Mouse (Mus musculus) CH12.LX (cell line): ENCODE results near the gene Emc1. TPM values are rescaled to one million over a fixed set of nuclear protein-coding genes. Genes with fewer than 3 reads are reported as not detected.

ENCODE experiments used
- DNase-seq: peaks from one replicate; pipeline ENCODE4 v3.0.0-alpha.2; 2013; ENCODE audit errors: extremely low read depth
- H3K27ac ChIP-seq: 2 replicates; pipeline ENCODE4 v1.5.1; 2012; ENCODE audit warnings: low read depth, mild to moderate bottlenecking, control low read depth, moderate library complexity; ENCODE audit not compliant: insufficient read depth
- H3K27me3 ChIP-seq: replicated peaks from 2 replicates; pipeline ENCODE3; 2012; ENCODE audit warnings: inconsistent platforms
- H3K36me3 ChIP-seq, 2 experiments: replicated peaks in 1 of 2; 2 replicates each; pipeline versions ENCODE3 to v1.6.1; 2012; ENCODE audit warnings: inconsistent platforms in 1 of 2, low read length in 1 of 2, mild to moderate bottlenecking in 1 of 2, mixed read lengths in 1 of 2, moderate library complexity in 1 of 2; ENCODE audit not compliant: control insufficient read depth in 1 of 2, insufficient read depth in 1 of 2
- H3K4me1 ChIP-seq, 2 experiments: 2 replicates each; pipeline ENCODE4 v1.6.1; 2012; ENCODE audit warnings: inconsistent platforms in 1 of 2, moderate library complexity in 1 of 2; ENCODE audit not compliant: insufficient read depth in 2 of 2, control insufficient read depth in 1 of 2
- H3K4me2 ChIP-seq: 2 replicates; pipeline ENCODE4 v1.6.1; 2012; ENCODE audit warnings: low read depth, mild to moderate bottlenecking, control low read depth; ENCODE audit not compliant: poor library complexity, insufficient read depth, severe bottlenecking
- H3K4me3 ChIP-seq, 3 experiments: fragments of 150-350 bp in 1 of 3; sonication (generic) in 1 of 3; replicated peaks in 1 of 3; 2 replicates each; pipeline versions ENCODE3 to v1.5.1; 2011 to 2012; ENCODE audit warnings: low read depth in 2 of 3, low read length in 2 of 3, mild to moderate bottlenecking in 2 of 3, moderate library complexity in 2 of 3, control low read depth in 1 of 3, improper control_type of control experiment in 1 of 3, inconsistent platforms in 1 of 3, mixed read lengths in 1 of 3; ENCODE audit not compliant: poor library complexity in 1 of 3
- H3K79me2 ChIP-seq: replicated peaks from 2 replicates; pipeline ENCODE4 v1.6.1; 2012; ENCODE audit warnings: mild to moderate bottlenecking, moderate library complexity; ENCODE audit not compliant: control insufficient read depth, poor library complexity, insufficient read depth, severe bottlenecking; ENCODE audit errors: extremely low read depth
- H3K9ac ChIP-seq: 2 replicates; pipeline ENCODE4 v1.6.1; 2012; ENCODE audit warnings: low read depth, mild to moderate bottlenecking, control low read depth, moderate library complexity; ENCODE audit not compliant: insufficient read depth
- H3K9me3 ChIP-seq: replicated peaks from 2 replicates; pipeline ENCODE3; 2012; ENCODE audit warnings: low read length, inconsistent platforms, mixed read lengths
- CTCF ChIP-seq, 2 experiments: IDR thresholded peaks in 1 of 2; conservative IDR thresholded peaks in 1 of 2; 2 replicates each; pipeline ENCODE4 v1.5.1; 2011 to 2012; ENCODE audit warnings: low read depth in 2 of 2, low read length in 2 of 2, improper control_type of control experiment in 1 of 2, inconsistent platforms in 1 of 2, mild to moderate bottlenecking in 1 of 2, moderate library complexity in 1 of 2
- E2F4 ChIP-seq: IDR thresholded peaks from 2 replicates; pipeline ENCODE4 v1.6.1; 2011; ENCODE audit warnings: low read depth, low read length, improper control_type of control experiment; ENCODE audit not compliant: insufficient replicate concordance
- ELF1 ChIP-seq: IDR thresholded peaks from 2 replicates; pipeline ENCODE4 v1.6.1; 2014; ENCODE audit warnings: low read depth, mild to moderate bottlenecking, inconsistent platforms, low read length, improper control_type of control experiment
- EP300 ChIP-seq: IDR thresholded peaks from 2 replicates; pipeline ENCODE4 v1.6.1; 2011; ENCODE audit warnings: low read length, improper control_type of control experiment
- GABPA ChIP-seq: IDR thresholded peaks from 2 replicates; pipeline ENCODE4 v1.6.1; 2012; ENCODE audit warnings: low read depth, low read length, improper control_type of control experiment, inconsistent platforms; ENCODE audit not compliant: insufficient replicate concordance
- IRF4 ChIP-seq: IDR thresholded peaks from 2 replicates; pipeline ENCODE4 v1.6.1; 2014; ENCODE audit warnings: low read depth, mild to moderate bottlenecking, inconsistent platforms, low read length, improper control_type of control experiment
- JUND ChIP-seq: conservative IDR thresholded peaks from 2 replicates; pipeline ENCODE4 v1.6.1; 2011; ENCODE audit warnings: low read depth, low read length, improper control_type of control experiment
- KAT2A ChIP-seq: IDR thresholded peaks from 2 replicates; pipeline ENCODE4 v1.6.1; 2012; ENCODE audit warnings: low read length, improper control_type of control experiment, inconsistent platforms; ENCODE audit not compliant: insufficient replicate concordance
- MAX ChIP-seq: IDR thresholded peaks from 2 replicates; pipeline ENCODE4 v1.6.1; 2011; ENCODE audit warnings: low read length, improper control_type of control experiment
- MAZ ChIP-seq: IDR thresholded peaks from 2 replicates; pipeline ENCODE4 v1.6.1; 2012; ENCODE audit warnings: low read depth, mild to moderate bottlenecking, inconsistent platforms, low read length, improper control_type of control experiment, moderate library complexity
- MEF2A ChIP-seq: IDR thresholded peaks from 2 replicates; pipeline ENCODE4 v1.6.1; 2014; ENCODE audit warnings: low read depth, mild to moderate bottlenecking, inconsistent platforms, low read length, improper control_type of control experiment, borderline replicate concordance
- MXI1 ChIP-seq: IDR thresholded peaks from 2 replicates; pipeline ENCODE4 v1.6.1; 2011; ENCODE audit warnings: mild to moderate bottlenecking, low read depth, low read length, improper control_type of control experiment
- MYC ChIP-seq: IDR thresholded peaks from 2 replicates; pipeline ENCODE4 v1.6.1; 2011; ENCODE audit warnings: low read depth, mild to moderate bottlenecking, improper control_type of control experiment, low read length
- NRF1 ChIP-seq: IDR thresholded peaks from 2 replicates; pipeline ENCODE4 v1.6.1; 2014; ENCODE audit warnings: low read depth, mild to moderate bottlenecking, inconsistent platforms, low read length, improper control_type of control experiment, moderate library complexity
- POLR2A ChIP-seq: IDR thresholded peaks from 2 replicates; pipeline ENCODE4 v1.6.1; 2011; ENCODE audit warnings: low read depth, mild to moderate bottlenecking, improper control_type of control experiment, low read length
- POLR2AphosphoS2 ChIP-seq: IDR thresholded peaks from 2 replicates; pipeline ENCODE4 v1.6.1; 2011; ENCODE audit warnings: low read depth, low read length, improper control_type of control experiment
- RAD21 ChIP-seq: IDR thresholded peaks from 2 replicates; pipeline ENCODE4 v1.6.1; 2011; ENCODE audit warnings: low read depth, mild to moderate bottlenecking, low read length, improper control_type of control experiment, moderate library complexity
- RCOR1 ChIP-seq: conservative IDR thresholded peaks from 2 replicates; pipeline ENCODE4 v1.6.1; 2012; ENCODE audit warnings: low read depth, mild to moderate bottlenecking, inconsistent platforms, low read length, improper control_type of control experiment
- SIN3A ChIP-seq: IDR thresholded peaks from 2 replicates; pipeline ENCODE4 v1.6.1; 2012; ENCODE audit warnings: low read length, improper control_type of control experiment, inconsistent platforms
- SMC3 ChIP-seq: IDR thresholded peaks from 2 replicates; pipeline ENCODE4 v1.6.1; 2011; ENCODE audit warnings: low read depth, low read length, improper control_type of control experiment
- TBP ChIP-seq: conservative IDR thresholded peaks from 2 replicates; pipeline ENCODE4 v1.6.1; 2011; ENCODE audit warnings: low read depth, low read length, improper control_type of control experiment
- TCF12 ChIP-seq: IDR thresholded peaks from 2 replicates; pipeline ENCODE4 v1.6.1; 2014; ENCODE audit warnings: low read depth, mild to moderate bottlenecking, inconsistent platforms, low read length, improper control_type of control experiment
- USF1 ChIP-seq: IDR thresholded peaks from 2 replicates; pipeline ENCODE4 v1.6.1; 2014; ENCODE audit warnings: low read depth, mild to moderate bottlenecking, inconsistent platforms, low read length, improper control_type of control experiment
- ZC3H11A ChIP-seq: IDR thresholded peaks from 2 replicates; pipeline ENCODE4 v1.6.1; 2012; ENCODE audit warnings: low read depth, mild to moderate bottlenecking, inconsistent platforms, low read length, improper control_type of control experiment
- ZKSCAN1 ChIP-seq: IDR thresholded peaks from 2 replicates; pipeline ENCODE4 v1.6.1; 2012; ENCODE audit warnings: low read depth, inconsistent platforms, low read length, improper control_type of control experiment, borderline replicate concordance
- ZMIZ1 ChIP-seq: IDR thresholded peaks from 2 replicates; pipeline ENCODE4 v1.6.1; 2012; ENCODE audit warnings: low read depth, mild to moderate bottlenecking, inconsistent platforms, low read length, improper control_type of control experiment
- ZNF384 ChIP-seq: IDR thresholded peaks from 2 replicates; pipeline ENCODE4 v1.6.1; 2012; ENCODE audit warnings: low read depth, low read length, improper control_type of control experiment, inconsistent platforms
- dilution Hi-C: fragments of 300-500 bp; cut with MboI; formaldehyde crosslinking; loops from 2 replicates; pipeline ENCODE4 v1.14.3; 2020; ENCODE audit warnings: low sequenced_read_pairs; ENCODE audit not compliant: extremely low pct_unique_long_range_greater_than_20kb, extremely low pct_ligation_motif_present
- in situ Hi-C: fragments of 300-500 bp; cut with MboI; formaldehyde crosslinking; loops from 3 replicates; pipeline ENCODE4 v1.14.3; 2019; ENCODE audit warnings: low sequenced_read_pairs, low pct_ligation_motif_present, low pct_unique_long_range_greater_than_20kb, mixed read lengths
- polyA plus RNA-seq: library from polyadenylated mRNA; unstranded; fragments of >175 nt; gene quantifications from 2 replicates; pipeline ENCODE4 v1.2.1, GENCODE M21; 2012; ENCODE audit warnings: low read depth; ENCODE audit not compliant: insufficient read length
- total RNA-seq, 2 experiments: library from RNA; depleted of rRNA; stranded (reverse); fragments of 300-350 nt in 1 of 2; fragments of >200 nt in 1 of 2; gene quantifications; 2 replicates each; pipeline ENCODE4 v1.2.3; 2012 to 2014

Emc1 gene
- total and polyA plus RNA-seq, 3 experiments, result 12.0 to 25.7 (median 19.1) TPM

DNA sequence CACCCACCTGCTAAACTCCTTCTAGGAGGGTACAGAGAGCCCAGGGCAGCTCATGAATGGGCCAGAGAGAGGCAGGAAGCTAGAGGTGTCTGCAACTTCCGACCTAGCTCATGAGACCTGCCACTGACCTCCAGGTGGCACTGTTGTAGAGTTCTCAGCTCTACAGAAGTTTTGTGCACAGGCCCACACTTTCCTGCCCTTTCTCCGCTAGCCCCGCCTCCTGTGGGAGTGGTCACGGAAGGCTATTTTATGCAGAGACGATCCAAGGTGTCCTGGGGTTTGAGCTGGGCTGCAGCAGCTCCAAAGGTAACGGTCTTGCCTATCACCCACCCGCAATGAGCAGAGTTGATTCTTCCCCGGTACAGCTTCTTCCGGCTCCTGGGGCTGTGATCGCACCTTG lies 21.8 kb upstream of the Emc1 start:
- in situ Hi-C loops, result no loop called here
- TF ChIP-seq POLR2AphosphoS2, result no peak
- no peak for TF ChIP-seq ZNF384
- 0 out of 2 replicates have a peak, but pooled peaks have one; percentile 48 for TF ChIP-seq TBP
- TF ChIP-seq MEF2A, result no peak
- TF ChIP-seq ZC3H11A, result no peak
- TF ChIP-seq SIN3A, result no peak
- TF ChIP-seq POLR2A, result peak; percentile 44; the same call in 1 of the 2 replicates
- TF ChIP-seq MAX, result no peak
- TF ChIP-seq MYC, result 0 out of 2 replicates have a peak, but pooled peaks have one; percentile 46
- peak; percentile 62 for TF ChIP-seq RAD21
- no peak for TF ChIP-seq ZMIZ1
- no peak for TF ChIP-seq IRF4
- TF ChIP-seq USF1, result no peak
- TF ChIP-seq NRF1, result no peak
- TF ChIP-seq ZKSCAN1, result no peak
- TF ChIP-seq KAT2A, result no peak
- TF ChIP-seq RCOR1, result no peak
- peak; percentile 53 for TF ChIP-seq SMC3
- no peak for TF ChIP-seq GABPA
- peak; percentile 44 to 85; a peak in 2 of 4 replicates for TF ChIP-seq CTCF (conservative IDR thresholded peaks at IDR 0.05 in 1 of 2, IDR thresholded peaks at IDR 0.05 in 1 of 2; ENCODE audit: low read depth in 2 of 2, low read length in 2 of 2)
- no peak for TF ChIP-seq TCF12
- TF ChIP-seq MXI1, result no peak
- peak; percentile 80 for TF ChIP-seq ELF1
- TF ChIP-seq JUND, result no peak
- TF ChIP-seq MAZ, result no peak
- no peak for TF ChIP-seq EP300
- TF ChIP-seq E2F4, result no peak
- dilution Hi-C loops, result no loop called here
- no peaks in the 10 kb centered on the region for H3K36me3 ChIP-seq
- peaks cover 3% of the 10 kb centered on the region for H3K27me3 ChIP-seq
- peak overlapping the region; percentile 63 for H3K4me2 ChIP-seq
- no peaks in the 10 kb centered on the region for H3K79me2 ChIP-seq
- H3K9me3 ChIP-seq, result no peaks in the 10 kb centered on the region
- H3K4me3 ChIP-seq, result peak overlapping the region; percentile 45 to 53 (median 49)
- peak; percentile 97 for DNase-seq
- H3K27ac ChIP-seq, result no peak overlapping the region
- peaks cover 0 to 16% of the 10 kb centered on the region in 2 experiments; a peak in 2 of 4 replicates for H3K4me1 ChIP-seq
- H3K9ac ChIP-seq, result 0 out of 2 replicates have a peak overlapping the region, but pooled peaks have one; percentile 35
